Mouse (Mus musculus) CH12.LX (cell line): ENCODE measurements around the gene Strada. TPM values are rescaled to one million over a fixed set of nuclear protein-coding genes. Genes with fewer than 3 reads are reported as not detected.

Source experiments
- DNase-seq: peaks from one replicate; pipeline ENCODE4 v3.0.0-alpha.2; 2013; ENCODE audit errors: extremely low read depth
- H3K27ac ChIP-seq: 2 replicates; pipeline ENCODE4 v1.5.1; 2012; ENCODE audit warnings: low read depth, mild to moderate bottlenecking, control low read depth, moderate library complexity; ENCODE audit not compliant: insufficient read depth
- H3K27me3 ChIP-seq: replicated peaks from 2 replicates; pipeline ENCODE3; 2012; ENCODE audit warnings: inconsistent platforms
- H3K36me3 ChIP-seq, 2 experiments: replicated peaks in 1 of 2; 2 replicates each; pipeline versions ENCODE3 to v1.6.1; 2012; ENCODE audit warnings: inconsistent platforms in 1 of 2, low read length in 1 of 2, mild to moderate bottlenecking in 1 of 2, mixed read lengths in 1 of 2, moderate library complexity in 1 of 2; ENCODE audit not compliant: control insufficient read depth in 1 of 2, insufficient read depth in 1 of 2
- H3K4me1 ChIP-seq, 2 experiments: 2 replicates each; pipeline ENCODE4 v1.6.1; 2012; ENCODE audit warnings: inconsistent platforms in 1 of 2, moderate library complexity in 1 of 2; ENCODE audit not compliant: insufficient read depth in 2 of 2, control insufficient read depth in 1 of 2
- H3K4me2 ChIP-seq: 2 replicates; pipeline ENCODE4 v1.6.1; 2012; ENCODE audit warnings: low read depth, mild to moderate bottlenecking, control low read depth; ENCODE audit not compliant: poor library complexity, insufficient read depth, severe bottlenecking
- H3K4me3 ChIP-seq, 3 experiments: fragments of 150-350 bp in 1 of 3; sonication (generic) in 1 of 3; replicated peaks in 1 of 3; 2 replicates each; pipeline versions ENCODE3 to v1.5.1; 2011 to 2012; ENCODE audit warnings: low read depth in 2 of 3, low read length in 2 of 3, mild to moderate bottlenecking in 2 of 3, moderate library complexity in 2 of 3, control low read depth in 1 of 3, improper control_type of control experiment in 1 of 3, inconsistent platforms in 1 of 3, mixed read lengths in 1 of 3; ENCODE audit not compliant: poor library complexity in 1 of 3
- H3K79me2 ChIP-seq: replicated peaks from 2 replicates; pipeline ENCODE4 v1.6.1; 2012; ENCODE audit warnings: mild to moderate bottlenecking, moderate library complexity; ENCODE audit not compliant: control insufficient read depth, poor library complexity, insufficient read depth, severe bottlenecking; ENCODE audit errors: extremely low read depth
- H3K9ac ChIP-seq: 2 replicates; pipeline ENCODE4 v1.6.1; 2012; ENCODE audit warnings: low read depth, mild to moderate bottlenecking, control low read depth, moderate library complexity; ENCODE audit not compliant: insufficient read depth
- H3K9me3 ChIP-seq: replicated peaks from 2 replicates; pipeline ENCODE3; 2012; ENCODE audit warnings: low read length, inconsistent platforms, mixed read lengths
- BHLHE40 ChIP-seq: IDR thresholded peaks from 2 replicates; pipeline ENCODE4 v1.6.1; 2011; ENCODE audit warnings: mild to moderate bottlenecking, low read depth, low read length, improper control_type of control experiment
- CHD1 ChIP-seq: IDR thresholded peaks from 2 replicates; pipeline ENCODE4 v1.6.1; 2012; ENCODE audit warnings: low read depth, low read length, improper control_type of control experiment, inconsistent platforms
- CHD2 ChIP-seq: IDR thresholded peaks from 2 replicates; pipeline ENCODE4 v1.6.1; 2011; ENCODE audit warnings: low read length, improper control_type of control experiment
- CTCF ChIP-seq, 2 experiments: IDR thresholded peaks in 1 of 2; conservative IDR thresholded peaks in 1 of 2; 2 replicates each; pipeline ENCODE4 v1.5.1; 2011 to 2012; ENCODE audit warnings: low read depth in 2 of 2, low read length in 2 of 2, improper control_type of control experiment in 1 of 2, inconsistent platforms in 1 of 2, mild to moderate bottlenecking in 1 of 2, moderate library complexity in 1 of 2
- ELF1 ChIP-seq: IDR thresholded peaks from 2 replicates; pipeline ENCODE4 v1.6.1; 2014; ENCODE audit warnings: low read depth, mild to moderate bottlenecking, inconsistent platforms, low read length, improper control_type of control experiment
- ETS1 ChIP-seq: conservative IDR thresholded peaks from 2 replicates; pipeline ENCODE4 v1.6.1; 2012; ENCODE audit warnings: low read depth, mild to moderate bottlenecking, inconsistent platforms, low read length, improper control_type of control experiment, moderate library complexity
- GABPA ChIP-seq: IDR thresholded peaks from 2 replicates; pipeline ENCODE4 v1.6.1; 2012; ENCODE audit warnings: low read depth, low read length, improper control_type of control experiment, inconsistent platforms; ENCODE audit not compliant: insufficient replicate concordance
- HCFC1 ChIP-seq: IDR thresholded peaks from 2 replicates; pipeline ENCODE4 v1.6.1; 2012; ENCODE audit warnings: low read depth, mild to moderate bottlenecking, inconsistent platforms, low read length, improper control_type of control experiment
- JUN ChIP-seq: IDR thresholded peaks from 2 replicates; pipeline ENCODE4 v1.6.1; 2011; ENCODE audit warnings: low read depth, mild to moderate bottlenecking, low read length, improper control_type of control experiment, moderate library complexity; ENCODE audit not compliant: insufficient read depth
- JUND ChIP-seq: conservative IDR thresholded peaks from 2 replicates; pipeline ENCODE4 v1.6.1; 2011; ENCODE audit warnings: low read depth, low read length, improper control_type of control experiment
- MAFK ChIP-seq: IDR thresholded peaks from 2 replicates; pipeline ENCODE4 v1.6.1; 2011; ENCODE audit warnings: low read length, improper control_type of control experiment; ENCODE audit not compliant: insufficient replicate concordance
- MAX ChIP-seq: IDR thresholded peaks from 2 replicates; pipeline ENCODE4 v1.6.1; 2011; ENCODE audit warnings: low read length, improper control_type of control experiment
- MEF2A ChIP-seq: IDR thresholded peaks from 2 replicates; pipeline ENCODE4 v1.6.1; 2014; ENCODE audit warnings: low read depth, mild to moderate bottlenecking, inconsistent platforms, low read length, improper control_type of control experiment, borderline replicate concordance
- MXI1 ChIP-seq: IDR thresholded peaks from 2 replicates; pipeline ENCODE4 v1.6.1; 2011; ENCODE audit warnings: mild to moderate bottlenecking, low read depth, low read length, improper control_type of control experiment
- MYC ChIP-seq: IDR thresholded peaks from 2 replicates; pipeline ENCODE4 v1.6.1; 2011; ENCODE audit warnings: low read depth, mild to moderate bottlenecking, improper control_type of control experiment, low read length
- NELFE ChIP-seq: IDR thresholded peaks from 2 replicates; pipeline ENCODE4 v1.6.1; 2011; ENCODE audit warnings: low read depth, low read length, improper control_type of control experiment
- NRF1 ChIP-seq: IDR thresholded peaks from 2 replicates; pipeline ENCODE4 v1.6.1; 2014; ENCODE audit warnings: low read depth, mild to moderate bottlenecking, inconsistent platforms, low read length, improper control_type of control experiment, moderate library complexity
- PAX5 ChIP-seq: IDR thresholded peaks from 2 replicates; pipeline ENCODE4 v1.6.1; 2012; ENCODE audit warnings: low read length, inconsistent platforms, mixed read lengths
- RCOR1 ChIP-seq: conservative IDR thresholded peaks from 2 replicates; pipeline ENCODE4 v1.6.1; 2012; ENCODE audit warnings: low read depth, mild to moderate bottlenecking, inconsistent platforms, low read length, improper control_type of control experiment
- SIN3A ChIP-seq: IDR thresholded peaks from 2 replicates; pipeline ENCODE4 v1.6.1; 2012; ENCODE audit warnings: low read length, improper control_type of control experiment, inconsistent platforms
- TBP ChIP-seq: conservative IDR thresholded peaks from 2 replicates; pipeline ENCODE4 v1.6.1; 2011; ENCODE audit warnings: low read depth, low read length, improper control_type of control experiment
- USF1 ChIP-seq: IDR thresholded peaks from 2 replicates; pipeline ENCODE4 v1.6.1; 2014; ENCODE audit warnings: low read depth, mild to moderate bottlenecking, inconsistent platforms, low read length, improper control_type of control experiment
- USF2 ChIP-seq: conservative IDR thresholded peaks from 2 replicates; pipeline ENCODE4 v1.6.1; 2011; ENCODE audit warnings: low read depth, low read length, improper control_type of control experiment
- ZC3H11A ChIP-seq: IDR thresholded peaks from 2 replicates; pipeline ENCODE4 v1.6.1; 2012; ENCODE audit warnings: low read depth, mild to moderate bottlenecking, inconsistent platforms, low read length, improper control_type of control experiment
- ZKSCAN1 ChIP-seq: IDR thresholded peaks from 2 replicates; pipeline ENCODE4 v1.6.1; 2012; ENCODE audit warnings: low read depth, inconsistent platforms, low read length, improper control_type of control experiment, borderline replicate concordance
- ZMIZ1 ChIP-seq: IDR thresholded peaks from 2 replicates; pipeline ENCODE4 v1.6.1; 2012; ENCODE audit warnings: low read depth, mild to moderate bottlenecking, inconsistent platforms, low read length, improper control_type of control experiment
- ZNF384 ChIP-seq: IDR thresholded peaks from 2 replicates; pipeline ENCODE4 v1.6.1; 2012; ENCODE audit warnings: low read depth, low read length, improper control_type of control experiment, inconsistent platforms
- dilution Hi-C: fragments of 300-500 bp; cut with MboI; formaldehyde crosslinking; loops from 2 replicates; pipeline ENCODE4 v1.14.3; 2020; ENCODE audit warnings: low sequenced_read_pairs; ENCODE audit not compliant: extremely low pct_unique_long_range_greater_than_20kb, extremely low pct_ligation_motif_present
- in situ Hi-C: fragments of 300-500 bp; cut with MboI; formaldehyde crosslinking; loops from 3 replicates; pipeline ENCODE4 v1.14.3; 2019; ENCODE audit warnings: low sequenced_read_pairs, low pct_ligation_motif_present, low pct_unique_long_range_greater_than_20kb, mixed read lengths
- polyA plus RNA-seq: library from polyadenylated mRNA; unstranded; fragments of >175 nt; gene quantifications from 2 replicates; pipeline ENCODE4 v1.2.1, GENCODE M21; 2012; ENCODE audit warnings: low read depth; ENCODE audit not compliant: insufficient read length
- total RNA-seq, 2 experiments: library from RNA; depleted of rRNA; stranded (reverse); fragments of 300-350 nt in 1 of 2; fragments of >200 nt in 1 of 2; gene quantifications; 2 replicates each; pipeline ENCODE4 v1.2.3; 2012 to 2014

The Strada gene
- total and polyA plus RNA-seq, 3 experiments, result 36.8 to 51.7 (median 41.7) TPM

- TF ChIP-seq GABPA (no peak), MEF2A (no peak), TBP (no peak), HCFC1 (no peak), MYC (no peak), CHD1 (no peak), JUN (no peak), MAFK (no peak), ZC3H11A (no peak), ZKSCAN1 (no peak), NRF1 (no peak), PAX5 (no peak), USF2 (no peak), SIN3A (no peak), USF1 (no peak)
- Histone ChIP-seq H3K27me3 (no peaks in the 10 kb centered on the region), H3K4me3 (no peak overlapping the region), H3K9ac (no peak overlapping the region), H3K4me2 (no peak overlapping the region), H3K4me1 (peaks cover 0 to 13% of the 10 kb centered on the region in 2 experiments; a peak in 2 of 4 replicates), H3K36me3 (peaks cover 11 to 60% of the 10 kb centered on the region in 2 experiments), H3K79me2 (no peaks in the 10 kb centered on the region), H3K9me3 (peaks cover 4% of the 10 kb centered on the region), H3K27ac (no peak overlapping the region)
- no peak for DNase-seq
- dilution Hi-C loops (no loop called here), in situ Hi-C loops (no loop called here)
Measured at GRCm38 (mm10) chr11:106174372-106174771, 27.6 kb downstream of the Strada start.

GRCm38 (mm10) chr11:106173228-106173627 is 28.7 kb downstream of the Strada start:
- dilution Hi-C loops, result no loop called here
- peaks cover 13 to 61% of the 10 kb centered on the region in 2 experiments for H3K36me3 ChIP-seq
- no peak for DNase-seq

More at GRCm38 (mm10) chr11:106173228-106173627, 28.7 kb downstream of the Strada start:
- in situ Hi-C loops, result no loop called here
- H3K4me1 ChIP-seq, result peaks cover 0 to 13% of the 10 kb centered on the region in 2 experiments; a peak in 1 of 4 replicates
- H3K9ac ChIP-seq, result no peak overlapping the region
- no peak overlapping the region for H3K4me3 ChIP-seq
- no peak for TF ChIP-seq ETS1
- no peak for TF ChIP-seq ZC3H11A
- TF ChIP-seq CTCF (conservative IDR thresholded peaks at IDR 0.05 in 1 of 2, IDR thresholded peaks at IDR 0.05 in 1 of 2; ENCODE audit: low read depth in 2 of 2, low read length in 2 of 2), result no peak
- no peak for TF ChIP-seq NELFE
- TF ChIP-seq PAX5, result no peak
- no peak for TF ChIP-seq CHD2
- TF ChIP-seq ZMIZ1, result no peak
- TF ChIP-seq ELF1, result no peak
- no peak for TF ChIP-seq RCOR1
- no peak for TF ChIP-seq JUN
- no peak for TF ChIP-seq ZKSCAN1
- TF ChIP-seq MXI1, result no peak
- no peak for TF ChIP-seq MAX
- TF ChIP-seq JUND, result no peak
- no peak for TF ChIP-seq ZNF384
- TF ChIP-seq BHLHE40, result no peak
- no peak for TF ChIP-seq USF1
- TF ChIP-seq, all 38 proteins: peak for 0
- Histone ChIP-seq H3K4me2 (no peak overlapping the region), H3K27ac (no peak overlapping the region), H3K79me2 (no peaks in the 10 kb centered on the region), H3K27me3 (no peaks in the 10 kb centered on the region), H3K9me3 (peaks cover 4% of the 10 kb centered on the region)
